Mouse (Mus musculus): Measurements from ENCODE around the gene Tmem128. TPM values are rescaled to one million over a fixed set of nuclear protein-coding genes. Genes with fewer than 3 reads are reported as not detected.

Tmem128 gene
- total RNA-seq (2014; rRNA removed; ENCODE audit: low replicate concordance) (46.9 and 92.8 TPM in 2 replicates), polyA plus RNA-seq (2015; fragmentation: Nextera tagmentation; extraction: Ambion mirVana) (48.0 and 50.8 TPM in 2 replicates)

DNA sequence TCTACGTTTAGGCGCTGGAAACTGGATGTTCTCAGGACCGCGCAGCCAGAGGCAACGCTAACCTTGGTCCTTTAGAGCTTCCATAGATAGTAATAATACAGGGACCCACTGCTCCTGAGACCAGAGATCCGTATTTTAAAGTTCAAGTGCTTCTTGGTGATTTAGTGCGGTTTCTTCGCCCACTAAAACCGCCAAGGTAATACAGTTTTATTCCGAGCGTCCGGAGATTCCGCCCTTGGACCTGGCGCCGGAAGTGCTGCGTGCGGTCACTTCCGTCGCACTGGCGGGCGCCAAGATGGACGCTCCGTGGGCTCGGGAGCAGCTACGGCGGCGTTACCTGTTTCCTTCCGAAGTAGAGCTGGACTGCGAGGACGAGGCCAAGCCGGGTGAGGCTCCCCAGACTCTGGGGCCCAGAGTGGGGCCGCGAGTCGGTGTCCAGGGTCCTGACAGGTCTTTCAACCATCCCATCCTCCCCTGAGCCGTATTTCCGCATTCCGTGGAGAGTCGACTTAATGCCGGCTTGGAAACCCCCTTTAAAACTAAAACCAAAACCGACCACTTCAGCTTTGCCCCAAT is at the start of gene Tmem128:
Tmem128 (plus strand) TSS at position 79 of the 576 bp plus-strand sequence.
- no peaks in the 10 kb centered on the region for H3K27me3 ChIP-seq (ENCODE audit: control insufficient read depth, insufficient read depth, low read length)
- H3K9ac ChIP-seq (replicated peaks; ENCODE audit: low read depth, low read length), result peak within 1 kb of the TSS; percentile 69
- peaks cover 29% of the 10 kb centered on the region for H3K36me3 ChIP-seq (replicated peaks; ENCODE audit: control insufficient read depth, insufficient read depth, low read length)
- under 1% methylated on average over 40 of the region's 40 CpGs for WGBS
- DNase-seq (ENCODE audit: low spot score) (peak; percentile 63), ATAC-seq (ENCODE audit: insufficient read depth, low read depth) (peak; percentile 78)
- peak within 1 kb of the TSS; percentile 72 for H3K4me2 ChIP-seq (ENCODE audit: low read depth, low read length)
- H3K27ac ChIP-seq (ENCODE audit: low read depth), result peak within 1 kb of the TSS; percentile 83
- peaks cover 4% of the 10 kb centered on the region for H3K4me1 ChIP-seq (ENCODE audit: control insufficient read depth, insufficient read depth)
- H3K9me3 ChIP-seq (replicated peaks; ENCODE audit: control insufficient read depth, low read length), result no peaks in the 10 kb centered on the region; the same call in 1 of the 2 replicates
- TF ChIP-seq EP300 (IDR thresholded peaks at IDR 0.05; ENCODE audit: low read depth) (peak; percentile 41; the same call in 1 of the 2 replicates), CTCF (IDR thresholded peaks at IDR 0.05; ENCODE audit: low read depth) (no peak)
- H3K4me3 ChIP-seq (ENCODE audit: low read depth, low read length), result peak within 1 kb of the TSS; percentile 69

DNA sequence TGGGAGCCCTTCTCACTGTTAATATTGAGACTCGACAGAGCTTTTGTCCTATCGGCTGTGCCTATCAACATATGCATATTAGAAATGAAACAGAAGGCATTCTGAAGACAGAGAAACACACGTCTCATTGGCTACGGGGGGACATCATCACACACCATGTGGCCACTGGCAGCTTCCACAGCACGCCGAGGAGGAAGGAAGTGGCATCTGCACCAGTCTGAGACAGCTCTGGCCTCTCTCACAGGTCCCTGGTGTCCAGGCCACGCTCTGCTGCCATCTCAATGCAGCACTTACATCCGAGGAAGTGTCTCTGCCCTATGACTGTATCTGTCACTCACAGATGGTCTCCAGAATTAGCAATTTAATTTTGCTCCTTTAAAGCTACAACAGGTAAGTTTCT is 48.3 kb upstream of the Tmem128 start:
- no peak for ATAC-seq (ENCODE audit: insufficient read depth, low read depth)
- no peak for DNase-seq (ENCODE audit: low spot score)
- H3K9me3 ChIP-seq (replicated peaks; ENCODE audit: control insufficient read depth, low read length), result no peaks in the 10 kb centered on the region
- H3K27ac ChIP-seq (ENCODE audit: low read depth), result no peak overlapping the region
- WGBS, result 82% methylated on average over 8 of the region's 8 CpGs
- TF ChIP-seq EP300 (IDR thresholded peaks at IDR 0.05; ENCODE audit: low read depth) (no peak), CTCF (IDR thresholded peaks at IDR 0.05; ENCODE audit: low read depth) (no peak)
- H3K4me2 ChIP-seq (ENCODE audit: low read depth, low read length), result no peak overlapping the region
- no peak overlapping the region for H3K4me3 ChIP-seq (ENCODE audit: low read depth, low read length)
- H3K36me3 ChIP-seq (replicated peaks; ENCODE audit: control insufficient read depth, insufficient read depth, low read length), result peaks cover 68% of the 10 kb centered on the region
- no peaks in the 10 kb centered on the region for H3K4me1 ChIP-seq (ENCODE audit: control insufficient read depth, insufficient read depth)
- no peak overlapping the region for H3K9ac ChIP-seq (replicated peaks; ENCODE audit: low read depth, low read length)
- no peaks in the 10 kb centered on the region for H3K27me3 ChIP-seq (ENCODE audit: control insufficient read depth, insufficient read depth, low read length)

DNA sequence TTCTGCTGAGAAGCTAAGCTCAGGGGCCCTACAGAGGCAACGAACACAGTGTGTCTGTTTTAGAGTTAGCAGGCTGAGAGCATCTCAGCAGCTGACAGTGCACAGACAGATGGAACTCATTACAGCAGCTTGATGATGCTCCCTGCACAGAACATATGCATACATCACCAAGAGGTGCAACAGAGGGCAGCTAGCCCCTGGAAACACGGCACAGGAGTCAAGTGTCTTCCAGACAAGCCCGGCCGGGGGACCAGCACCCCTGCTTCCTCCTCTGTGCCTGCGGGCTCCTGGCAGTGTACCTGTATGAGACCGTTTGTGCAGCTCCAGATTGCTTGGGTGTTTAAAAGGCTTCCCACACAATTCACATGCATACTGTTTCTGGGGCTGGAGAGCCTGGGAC is 47.0 kb upstream of the Tmem128 start:
- no peaks in the 10 kb centered on the region for H3K4me1 ChIP-seq (ENCODE audit: control insufficient read depth, insufficient read depth)
- no peak overlapping the region for H3K9ac ChIP-seq (replicated peaks; ENCODE audit: low read depth, low read length)
- no peaks in the 10 kb centered on the region for H3K9me3 ChIP-seq (replicated peaks; ENCODE audit: control insufficient read depth, low read length)
- H3K36me3 ChIP-seq (replicated peaks; ENCODE audit: control insufficient read depth, insufficient read depth, low read length), result peaks cover 68% of the 10 kb centered on the region
- ATAC-seq (ENCODE audit: insufficient read depth, low read depth) (no peak), DNase-seq (ENCODE audit: low spot score) (no peak)
- WGBS, result 86% methylated on average over 6 of the region's 6 CpGs
- TF ChIP-seq CTCF (IDR thresholded peaks at IDR 0.05; ENCODE audit: low read depth) (no peak), EP300 (IDR thresholded peaks at IDR 0.05; ENCODE audit: low read depth) (no peak)
- H3K4me3 ChIP-seq (ENCODE audit: low read depth, low read length), result no peak overlapping the region
- H3K4me2 ChIP-seq (ENCODE audit: low read depth, low read length), result no peak overlapping the region
- no peak overlapping the region for H3K27ac ChIP-seq (ENCODE audit: low read depth)
- H3K27me3 ChIP-seq (ENCODE audit: control insufficient read depth, insufficient read depth, low read length), result no peaks in the 10 kb centered on the region

DNA sequence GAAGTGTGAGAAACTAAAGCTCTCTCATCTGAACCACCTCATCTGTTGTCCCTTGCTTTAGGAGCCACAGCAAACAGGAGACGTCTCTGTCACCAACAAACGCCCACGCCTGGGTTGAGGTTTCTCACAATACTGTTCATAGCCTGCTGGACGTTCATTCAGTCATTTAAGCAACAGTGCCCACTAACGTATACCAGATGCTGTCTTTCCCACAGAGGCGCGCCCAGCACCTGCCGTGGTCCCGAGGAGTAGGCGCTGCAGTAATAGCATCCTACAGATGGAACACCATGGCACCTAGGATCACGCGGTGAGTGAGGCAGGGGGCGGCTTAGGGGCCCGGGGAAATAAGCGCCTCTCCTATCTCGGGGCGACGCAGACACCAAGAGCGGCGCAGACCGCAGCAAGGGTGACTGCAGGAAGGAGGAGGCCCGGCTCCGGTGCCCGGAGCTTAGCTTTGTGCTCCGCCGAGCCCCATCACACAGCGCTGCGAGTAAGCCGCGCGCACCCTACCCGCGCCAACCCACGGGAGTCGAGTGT is 40.1 kb upstream of the Tmem128 start:
- Histone ChIP-seq H3K9me3 (replicated peaks; ENCODE audit: control insufficient read depth, low read length) (no peaks in the 10 kb centered on the region), H3K4me2 (ENCODE audit: low read depth, low read length) (peak overlapping the region; percentile 75), H3K4me1 (ENCODE audit: control insufficient read depth, insufficient read depth) (peaks cover 16% of the 10 kb centered on the region), H3K27me3 (ENCODE audit: control insufficient read depth, insufficient read depth, low read length) (no peaks in the 10 kb centered on the region), H3K9ac (replicated peaks; ENCODE audit: low read depth, low read length) (peak overlapping the region; percentile 76), H3K4me3 (ENCODE audit: low read depth, low read length) (peak overlapping the region; percentile 85), H3K36me3 (replicated peaks; ENCODE audit: control insufficient read depth, insufficient read depth, low read length) (peaks cover 11% of the 10 kb centered on the region; the same call in 1 of the 2 replicates), H3K27ac (ENCODE audit: low read depth) (peak overlapping the region; percentile 54)
- peak; percentile 12 for DNase-seq (ENCODE audit: low spot score)
- ATAC-seq (ENCODE audit: insufficient read depth, low read depth), result peak; percentile 69
- WGBS, result under 1% methylated on average over 31 of the region's 35 CpGs
- TF ChIP-seq CTCF (IDR thresholded peaks at IDR 0.05; ENCODE audit: low read depth), result no peak
- TF ChIP-seq EP300 (IDR thresholded peaks at IDR 0.05; ENCODE audit: low read depth), result no peak

DNA sequence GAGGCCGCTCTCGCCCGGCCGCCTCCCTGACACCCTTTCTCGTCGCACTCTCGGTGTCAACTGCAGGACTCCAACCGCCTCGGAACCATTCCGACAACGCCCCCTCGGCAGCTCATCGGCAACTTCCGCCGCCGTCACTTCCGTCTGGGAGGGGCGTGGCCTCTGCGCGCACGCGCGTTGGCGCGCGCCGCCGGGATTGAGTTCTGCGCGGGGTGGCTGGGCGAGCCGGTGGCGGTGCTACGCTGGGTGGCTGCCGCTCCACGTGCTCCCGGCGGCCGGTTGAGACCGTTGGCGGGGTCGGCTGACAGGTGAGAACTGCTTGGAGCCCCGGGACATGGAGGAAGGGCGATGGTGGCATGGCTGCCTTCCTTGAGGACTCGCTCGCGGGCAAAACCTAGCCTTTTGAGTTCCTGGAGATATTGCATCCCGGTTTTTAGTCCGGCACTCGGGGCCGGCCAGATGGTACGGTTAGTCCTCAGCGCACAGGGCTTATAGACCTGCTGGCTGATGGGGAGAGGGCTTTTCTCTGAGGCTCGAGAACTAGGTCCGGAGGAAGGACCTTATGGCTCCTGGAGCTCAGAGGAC is 39.6 kb upstream of the Tmem128 start, which contains the start of the genes Zbtb49 and Lyar:
Zbtb49 (minus strand) TSS at position 130 of the 585 bp plus-strand sequence.
Lyar (plus strand) TSS at position 143 of the 585 bp plus-strand sequence.
- no peaks in the 10 kb centered on the region for H3K27me3 ChIP-seq (ENCODE audit: control insufficient read depth, insufficient read depth, low read length)
- WGBS, result under 1% methylated on average over 54 of the region's 55 CpGs
- peak within 1 kb of the TSS; percentile 85 for H3K4me3 ChIP-seq (ENCODE audit: low read depth, low read length)
- H3K27ac ChIP-seq (ENCODE audit: low read depth), result peak within 1 kb of the TSS; percentile 54
- DNase-seq (ENCODE audit: low spot score) (peak; percentile 82), ATAC-seq (ENCODE audit: insufficient read depth, low read depth) (peak; percentile 95)
- H3K36me3 ChIP-seq (replicated peaks; ENCODE audit: control insufficient read depth, insufficient read depth, low read length), result peaks cover 9% of the 10 kb centered on the region
- peaks cover 16% of the 10 kb centered on the region for H3K4me1 ChIP-seq (ENCODE audit: control insufficient read depth, insufficient read depth)
- peak within 1 kb of the TSS; percentile 75 for H3K4me2 ChIP-seq (ENCODE audit: low read depth, low read length)
- TF ChIP-seq CTCF (IDR thresholded peaks at IDR 0.05; ENCODE audit: low read depth) (no peak), EP300 (IDR thresholded peaks at IDR 0.05; ENCODE audit: low read depth) (no peak)
- H3K9ac ChIP-seq (replicated peaks; ENCODE audit: low read depth, low read length), result peak within 1 kb of the TSS; percentile 76
- no peaks in the 10 kb centered on the region for H3K9me3 ChIP-seq (replicated peaks; ENCODE audit: control insufficient read depth, low read length)

Measured in heart, postnatal 0 days (tissue).